ENCODE assay signal across 8 mouse cellular contexts in genomic region chr9:59290957-59291687, GRCm38 (mm10). TPM values are rescaled to one million over a fixed set of nuclear protein-coding genes. Genes with fewer than 3 reads are reported as not detected.
DNase-seq lines count a peak whose midpoint lies in the region; ATAC-seq and TF ChIP-seq lines count a peak whose summit lies in the region.

TSS of gene Adpgk (plus strand) at chr9:59291558.

- H3K4me3 ChIP-seq in heart, embryonic 12.5 days: peak within 1 kb of the TSS; percentile 95
- peak within 1 kb of the TSS; percentile 77 for H3K4me3 ChIP-seq in kidney, postnatal 0 days (replicated peaks; ENCODE audit: low read depth, low read length)
- H3K4me3 ChIP-seq in liver, embryonic 11.5 days (ENCODE audit: low read depth, low read length): peak within 1 kb of the TSS; percentile 99
- peak within 1 kb of the TSS; percentile 96 for H3K4me3 ChIP-seq in stomach, embryonic 14.5 days (ENCODE audit: low read depth, low read length)

- H3K9ac ChIP-seq in heart, embryonic 12.5 days: peak within 1 kb of the TSS; percentile 90
- peak within 1 kb of the TSS; percentile 76 for H3K9ac ChIP-seq in kidney, postnatal 0 days (ENCODE audit: low read depth, low read length)
- peak within 1 kb of the TSS; percentile 95 for H3K9ac ChIP-seq in liver, embryonic 11.5 days (ENCODE audit: low read depth, low read length)
- H3K9ac ChIP-seq in stomach, embryonic 14.5 days (replicated peaks; ENCODE audit: low read depth, low read length): peak within 1 kb of the TSS; percentile 84

- under 1% methylated on average over 58 of the region's 58 CpGs for WGBS in heart, embryonic 12.5 days
- under 1% methylated on average over 58 of the region's 58 CpGs for WGBS in kidney, postnatal 0 days
- under 1% methylated on average over 58 of the region's 58 CpGs for WGBS in liver, embryonic 11.5 days
- 2% methylated on average over 58 of the region's 58 CpGs for WGBS in stomach, embryonic 14.5 days

- DNase-seq in CD4-positive helper T cell, adult 2 months (ENCODE audit: low read depth, low spot score): peak; percentile 99
- peak; percentile 98 for DNase-seq in brain, embryonic 18.5 days (ENCODE audit: low read depth, low spot score)
- DNase-seq in kidney, postnatal 0 days (ENCODE audit: low spot score): peak; percentile 99
- DNase-seq in liver, embryonic 11.5 days (ENCODE audit: low spot score): peak; percentile 93
- peak; percentile 99 for DNase-seq in naive thymus-derived CD4-positive, alpha-beta T cell, adult 2 months (ENCODE audit: low read depth)

- peak within 1 kb of the TSS; percentile 91 for H3K27ac ChIP-seq in heart, embryonic 12.5 days (ENCODE audit: poor library complexity, severe bottlenecking)
- peak within 1 kb of the TSS; percentile 87 for H3K27ac ChIP-seq in kidney, postnatal 0 days
- H3K27ac ChIP-seq in liver, embryonic 11.5 days (ENCODE audit: low read depth, low read length): peak within 1 kb of the TSS; percentile 92
- peak within 1 kb of the TSS; percentile 86 for H3K27ac ChIP-seq in stomach, embryonic 14.5 days (ENCODE audit: low read length)

- peak; percentile 95 for ATAC-seq in erythroid progenitor cell, adult 5-6 weeks (replicated peaks; ENCODE audit: low FRiP score, poor library complexity, severe bottlenecking)
- peak; percentile 98 for ATAC-seq in heart, embryonic 12.5 days (ENCODE audit: insufficient number of reproducible peaks, low FRiP score)
- ATAC-seq in kidney, postnatal 0 days (replicated peaks; ENCODE audit: low FRiP score, low read depth): peak; percentile 99
- ATAC-seq in liver, embryonic 11.5 days (replicated peaks; ENCODE audit: low FRiP score): peak; percentile 94
- ATAC-seq in stomach, embryonic 14.5 days (ENCODE audit: insufficient number of reproducible peaks, insufficient read depth, low FRiP score, low read depth): peak; percentile 98

- H3K36me3 ChIP-seq in heart, embryonic 12.5 days: no peaks in the 10 kb centered on the region
- no peaks in the 10 kb centered on the region for H3K36me3 ChIP-seq in kidney, postnatal 0 days (ENCODE audit: insufficient read depth, low read length)
- H3K36me3 ChIP-seq in liver, embryonic 11.5 days (ENCODE audit: control insufficient read depth, insufficient read depth, low read length): no peaks in the 10 kb centered on the region
- no peaks in the 10 kb centered on the region for H3K36me3 ChIP-seq in stomach, embryonic 14.5 days (ENCODE audit: control insufficient read depth, insufficient read depth, low read length)

- TF ChIP-seq CTCF in kidney, postnatal 0 days (IDR thresholded peaks at IDR 0.05; ENCODE audit: low read depth): peak; percentile 73

- peaks cover 27% of the 10 kb centered on the region for H3K4me1 ChIP-seq in heart, embryonic 12.5 days (replicated peaks)
- H3K4me1 ChIP-seq in kidney, postnatal 0 days (replicated peaks; ENCODE audit: insufficient read depth, low read length): 0 out of 2 replicates have a peak, but pooled peaks cover 3% of the 10 kb centered on the region
- peaks cover 45% of the 10 kb centered on the region for H3K4me1 ChIP-seq in liver, embryonic 11.5 days (replicated peaks; ENCODE audit: control insufficient read depth, insufficient read depth, low read length)
- H3K4me1 ChIP-seq in stomach, embryonic 14.5 days (ENCODE audit: control insufficient read depth, insufficient read depth, low read length): peaks cover 23% of the 10 kb centered on the region

- no peaks in the 10 kb centered on the region for H3K27me3 ChIP-seq in heart, embryonic 12.5 days (replicated peaks)
- H3K27me3 ChIP-seq in kidney, postnatal 0 days (ENCODE audit: insufficient read depth, low read length): no peaks in the 10 kb centered on the region
- no peaks in the 10 kb centered on the region for H3K27me3 ChIP-seq in liver, embryonic 11.5 days (replicated peaks; ENCODE audit: control insufficient read depth, insufficient read depth, low read length)
- no peaks in the 10 kb centered on the region for H3K27me3 ChIP-seq in stomach, embryonic 14.5 days (ENCODE audit: control insufficient read depth, insufficient read depth, low read length)

- H3K9me3 ChIP-seq in heart, embryonic 12.5 days (replicated peaks): no peaks in the 10 kb centered on the region
- H3K9me3 ChIP-seq in kidney, postnatal 0 days (replicated peaks; ENCODE audit: low read length): no peaks in the 10 kb centered on the region
- no peaks in the 10 kb centered on the region for H3K9me3 ChIP-seq in liver, embryonic 11.5 days (ENCODE audit: control insufficient read depth, low read length)
- no peaks in the 10 kb centered on the region for H3K9me3 ChIP-seq in stomach, embryonic 14.5 days (ENCODE audit: control insufficient read depth, low read depth, low read length)

- peak within 1 kb of the TSS; percentile 85 for H3K4me2 ChIP-seq in heart, embryonic 12.5 days
- peak within 1 kb of the TSS; percentile 76 for H3K4me2 ChIP-seq in kidney, postnatal 0 days (ENCODE audit: low read length)
- peak within 1 kb of the TSS; percentile 74 for H3K4me2 ChIP-seq in liver, embryonic 11.5 days
- peak within 1 kb of the TSS; percentile 69 for H3K4me2 ChIP-seq in stomach, embryonic 14.5 days (replicated peaks; ENCODE audit: low read depth, low read length)

RNA-seq across cellular contexts. Expression of gene Adpgk, which starts in this region (rescaled TPM):
- 74.6 and 79.6 TPM in 2 replicates for total RNA-seq in erythroid progenitor cell, adult 5-6 weeks (2015; ENCODE audit: low replicate concordance)
- total RNA-seq in erythroid progenitor cell, adult 5-6 weeks (2017; ENCODE audit: low replicate concordance): 35.3 and 57.7 TPM in 2 replicates
- polyA plus RNA-seq in heart, embryonic 12.5 days (2016; fragmentation: Nextera tagmentation; extraction: Ambion mirVana): 31.2 and 31.6 TPM in 2 replicates
- 26.0 and 26.9 TPM in 2 replicates for polyA plus RNA-seq in kidney, postnatal 0 days (2015; fragmentation: Nextera tagmentation; extraction: Ambion mirVana)
- polyA plus RNA-seq in liver, embryonic 11.5 days (2014; fragmentation: Nextera tagmentation; extraction: Ambion mirVana): 43.9 and 45.4 TPM in 2 replicates
- 35.9 and 41.8 TPM in 2 replicates for polyA plus RNA-seq in stomach, embryonic 14.5 days (2014; fragmentation: Nextera tagmentation; extraction: Ambion mirVana)

Comparison
In these comparisons a context has a peak if more than half of its experiments do, and no peak if none do; other contexts are left out.
1. Peak in every context shown above with its lines: DNase-seq, ATAC-seq, H3K4me3 ChIP-seq and H3K27ac ChIP-seq.